Mouse (Mus musculus) myocyte (in vitro differentiated cells): ENCODE data around the gene Irf8. TPM values are rescaled to one million over a fixed set of nuclear protein-coding genes. Genes with fewer than 3 reads are reported as not detected.

Source experiments
- H3K27me3 ChIP-seq: one replicate; pipeline ENCODE4 v1.6.1; 2011; ENCODE audit not compliant: control insufficient read depth, insufficient read depth, insufficient read length
- H3K36me3 ChIP-seq: one replicate; pipeline ENCODE4 v1.6.1; 2011; ENCODE audit not compliant: control insufficient read depth, insufficient read depth
- H3K4me2 ChIP-seq: one replicate; pipeline ENCODE4 v1.6.1; 2011; ENCODE audit warnings: low read depth, control low read depth
- H3K4me3 ChIP-seq: one replicate; pipeline ENCODE4 v1.5.1; 2011; ENCODE audit warnings: mild to moderate bottlenecking, control low read depth, moderate library complexity
- H3K79me2 ChIP-seq: one replicate; pipeline ENCODE4 v1.6.1; 2011; ENCODE audit not compliant: control insufficient read depth, insufficient read depth
- H3ac ChIP-seq: one replicate; pipeline ENCODE4 v1.6.1; 2011; ENCODE audit not compliant: control insufficient read depth, insufficient read length
- CEBPB ChIP-seq: IDR thresholded peaks from 2 replicates; pipeline ENCODE4 v1.6.1; 2011; ENCODE audit warnings: mild to moderate bottlenecking, moderate library complexity; ENCODE audit not compliant: poor library complexity, insufficient read depth, severe bottlenecking
- E2F4 ChIP-seq: IDR thresholded peaks from one replicate; pipeline ENCODE4 v1.6.1; 2011; ENCODE audit warnings: mild to moderate bottlenecking, control low read depth, moderate library complexity; ENCODE audit not compliant: insufficient read depth
- MAX ChIP-seq: IDR thresholded peaks from one replicate; pipeline ENCODE4 v1.6.1; 2011; ENCODE audit warnings: low read depth, mild to moderate bottlenecking, control low read depth
- MYOD1 ChIP-seq, 3 experiments: IDR thresholded peaks; one replicate each; pipeline ENCODE4 v1.6.1; 2011; ENCODE audit warnings: control low read depth in 2 of 3, low read depth in 2 of 3, mild to moderate bottlenecking in 2 of 3, moderate library complexity in 1 of 3; ENCODE audit not compliant: insufficient read length in 2 of 3, control insufficient read depth in 1 of 3
- MYOG ChIP-seq, 3 experiments: IDR thresholded peaks; one replicate each; pipeline ENCODE4 v1.6.1; 2011; ENCODE audit warnings: control low read depth in 2 of 3, low read depth in 2 of 3, mild to moderate bottlenecking in 2 of 3; ENCODE audit not compliant: insufficient read length in 2 of 3, control insufficient read depth in 1 of 3, insufficient read depth in 1 of 3
- POLR2A ChIP-seq: IDR thresholded peaks from one replicate; pipeline ENCODE4 v1.6.1; 2011; ENCODE audit warnings: low read depth, mild to moderate bottlenecking, control low read depth, moderate library complexity; ENCODE audit not compliant: insufficient read length
- POLR2AphosphoS2 ChIP-seq: IDR thresholded peaks from one replicate; pipeline ENCODE4 v1.6.1; 2011; ENCODE audit warnings: low read depth, control low read depth; ENCODE audit not compliant: insufficient read length
- REST ChIP-seq: IDR thresholded peaks from one replicate; pipeline ENCODE4 v1.6.1; 2011; ENCODE audit warnings: mild to moderate bottlenecking, control low read depth, moderate library complexity; ENCODE audit not compliant: insufficient read depth, insufficient read length
- SRF ChIP-seq: IDR thresholded peaks from one replicate; pipeline ENCODE4 v1.6.1; 2011; ENCODE audit warnings: low read depth; ENCODE audit not compliant: control insufficient read depth, insufficient read length
- TCF12 ChIP-seq: IDR thresholded peaks from one replicate; pipeline ENCODE4 v1.6.1; 2011; ENCODE audit warnings: mild to moderate bottlenecking, control low read depth; ENCODE audit not compliant: poor library complexity, insufficient read depth, severe bottlenecking
- TCF3 ChIP-seq: IDR thresholded peaks from one replicate; pipeline ENCODE4 v1.6.1; 2011; ENCODE audit warnings: low read depth, control low read depth; ENCODE audit not compliant: insufficient read length
- USF1 ChIP-seq: IDR thresholded peaks from one replicate; pipeline ENCODE4 v1.6.1; 2011; ENCODE audit warnings: low read depth, mild to moderate bottlenecking, control low read depth, moderate library complexity
- polyA plus RNA-seq: library from polyadenylated mRNA; unstranded; fragments of >200 nt; fragmentation: generic; extraction: Trizol; gene quantifications from one replicate; pipeline ENCODE4 v1.2.1, GENCODE M21; 2012; ENCODE audit warnings: missing spikeins

The Irf8 gene
- polyA plus RNA-seq, 1 experiment: not detected

DNA sequence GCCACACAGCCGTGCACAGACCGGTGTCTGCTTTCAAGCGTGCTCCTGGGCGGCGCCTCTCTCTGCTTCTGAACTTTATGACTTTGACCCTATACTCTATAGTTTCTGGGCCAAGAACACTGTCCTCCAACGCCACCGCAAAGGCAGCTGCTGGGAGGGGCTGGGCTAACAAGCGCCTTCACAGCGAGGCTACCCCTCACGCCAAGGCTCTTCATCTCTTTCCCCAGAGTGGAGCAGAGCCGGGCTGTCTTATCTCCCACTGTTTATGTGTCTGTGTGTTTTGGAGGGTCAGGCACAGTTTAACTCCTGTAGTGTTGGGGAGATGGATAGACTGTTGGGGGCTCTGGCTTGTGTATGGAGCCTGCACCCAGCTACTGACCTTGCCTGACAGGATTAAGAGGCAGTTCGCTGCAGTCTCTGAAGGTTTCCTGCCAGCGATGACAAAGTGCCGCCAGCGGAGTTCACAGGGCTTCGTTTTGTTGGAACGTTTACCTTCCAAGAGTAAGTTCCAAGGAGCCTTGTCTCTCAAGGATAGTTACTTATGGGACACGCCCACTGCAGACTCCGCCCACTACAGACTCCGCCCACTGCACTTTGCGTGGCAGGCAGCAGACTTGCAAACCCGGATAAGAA lies 42.2 kb upstream of the Irf8 start:
- no peak overlapping the region for H3ac ChIP-seq
- H3K79me2 ChIP-seq: no peaks in the 10 kb centered on the region
- H3K36me3 ChIP-seq: no peaks in the 10 kb centered on the region
- TF ChIP-seq CEBPB: no peak
- no peak for TF ChIP-seq REST
- TF ChIP-seq TCF3: no peak
- TF ChIP-seq MYOD1 (IDR thresholded peaks at IDR 0.05; ENCODE audit: control insufficient read depth in 1 of 3, insufficient read length in 2 of 3, low read depth in 2 of 3): peak in 1 of 3 experiments; percentile 48
- TF ChIP-seq POLR2AphosphoS2: no peak
- TF ChIP-seq E2F4: no peak
- no peak for TF ChIP-seq MAX
- peak overlapping the region; percentile 24 for H3K4me2 ChIP-seq
- peaks cover 38% of the 10 kb centered on the region for H3K27me3 ChIP-seq
- H3K4me3 ChIP-seq: no peak overlapping the region

DNA sequence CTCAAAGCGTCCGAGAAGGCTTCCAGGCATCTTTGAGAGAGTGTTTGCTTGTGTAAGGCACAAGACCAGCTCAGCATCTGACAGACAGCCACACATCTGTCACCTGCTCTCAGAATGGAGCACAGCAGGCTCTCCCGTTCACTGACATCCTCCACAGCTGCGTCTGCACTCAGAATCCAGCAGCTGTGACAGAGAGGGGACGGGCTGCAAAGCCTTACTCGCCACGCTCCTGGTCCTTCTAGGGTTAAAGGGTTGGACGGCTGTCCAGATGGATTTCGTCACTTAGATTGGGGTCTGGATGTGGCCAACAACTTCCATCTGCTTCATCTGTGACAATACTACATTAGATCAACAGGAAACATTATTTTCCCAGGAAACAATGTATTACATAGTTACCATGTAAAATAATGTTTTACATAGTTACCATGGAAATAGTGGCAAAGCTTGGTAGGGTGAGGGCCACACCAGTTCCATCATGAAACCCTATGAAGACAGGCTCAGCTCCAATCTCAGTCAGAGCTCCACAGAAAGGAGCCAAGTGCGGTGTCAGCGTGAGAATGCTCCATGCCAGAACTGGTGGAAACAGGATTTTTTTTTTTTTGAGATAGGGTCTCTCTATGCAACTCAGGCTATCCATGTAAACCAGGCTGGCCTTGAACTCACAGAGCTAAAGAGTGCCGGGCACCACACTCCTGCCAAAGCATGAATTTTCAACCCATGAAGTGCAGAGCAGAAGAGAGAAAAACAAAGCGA lies 39.6 kb upstream of the Irf8 start:
- no peaks in the 10 kb centered on the region for H3K36me3 ChIP-seq
- H3K4me2 ChIP-seq: no peak overlapping the region
- H3K27me3 ChIP-seq: peaks cover 38% of the 10 kb centered on the region
- TF ChIP-seq E2F4 (no peak), POLR2AphosphoS2 (no peak), CEBPB (no peak), TCF3 (no peak), MYOD1 (IDR thresholded peaks at IDR 0.05; ENCODE audit: control insufficient read depth in 1 of 3, insufficient read length in 2 of 3, low read depth in 2 of 3) (no peak), MAX (no peak), MYOG (IDR thresholded peaks at IDR 0.05; ENCODE audit: control insufficient read depth in 1 of 3, insufficient read depth in 1 of 3, insufficient read length in 2 of 3, low read depth in 2 of 3) (no peak), SRF (no peak), POLR2A (no peak), TCF12 (no peak), REST (no peak), USF1 (no peak)
- H3K79me2 ChIP-seq: no peaks in the 10 kb centered on the region
- H3K4me3 ChIP-seq: no peak overlapping the region
- no peak overlapping the region for H3ac ChIP-seq

DNA sequence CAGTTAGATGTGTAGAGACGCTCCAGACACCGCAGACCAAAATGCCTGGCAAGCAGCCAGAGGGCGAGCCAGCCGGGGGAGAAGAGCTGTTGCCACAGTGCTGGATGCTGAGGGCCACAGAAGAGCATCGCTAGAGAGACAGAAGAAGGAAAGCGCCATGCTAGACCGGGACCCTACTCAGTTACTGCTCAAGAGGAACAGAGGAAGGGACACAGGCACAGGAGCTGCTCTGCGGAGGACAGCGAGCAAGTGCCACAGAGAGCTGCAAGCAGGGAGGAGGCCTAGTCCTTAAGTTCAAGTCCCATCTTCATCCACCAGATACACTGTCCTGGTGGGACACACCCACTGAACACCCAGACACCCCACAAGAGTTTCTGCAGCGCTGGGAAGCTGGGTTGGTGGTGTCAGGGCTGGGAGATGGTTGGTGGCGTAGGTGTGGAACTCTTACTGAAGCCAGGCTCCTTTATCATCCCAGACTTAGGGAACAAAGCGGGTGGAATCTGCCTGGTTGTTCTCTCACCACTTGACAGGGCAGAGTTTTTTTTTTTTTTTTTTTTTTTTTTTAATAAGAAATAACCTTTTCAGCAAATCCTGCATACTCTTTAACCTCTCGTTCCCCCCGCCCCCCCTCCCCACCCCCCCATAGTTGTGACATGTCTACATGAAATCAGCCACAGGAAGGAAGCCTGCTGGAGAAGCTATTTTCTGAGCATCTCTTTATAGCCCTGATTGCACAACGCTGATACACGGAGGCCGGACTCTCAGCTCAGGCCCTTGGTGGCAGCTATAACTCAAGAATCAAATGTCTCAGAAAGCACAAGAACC lies 38.8 kb upstream of the Irf8 start:
- Histone ChIP-seq H3ac (no peak overlapping the region), H3K36me3 (no peaks in the 10 kb centered on the region), H3K4me3 (no peak overlapping the region), H3K27me3 (peaks cover 45% of the 10 kb centered on the region), H3K79me2 (no peaks in the 10 kb centered on the region), H3K4me2 (no peak overlapping the region)
- TF ChIP-seq POLR2AphosphoS2: no peak
- no peak for TF ChIP-seq MYOG (IDR thresholded peaks at IDR 0.05; ENCODE audit: control insufficient read depth in 1 of 3, insufficient read depth in 1 of 3, insufficient read length in 2 of 3, low read depth in 2 of 3)
- TF ChIP-seq SRF: no peak
- TF ChIP-seq TCF3: no peak
- TF ChIP-seq REST: no peak
- no peak for TF ChIP-seq USF1
- TF ChIP-seq TCF12: no peak
- TF ChIP-seq MAX: no peak
- no peak for TF ChIP-seq POLR2A
- no peak for TF ChIP-seq E2F4
- no peak for TF ChIP-seq CEBPB
- TF ChIP-seq MYOD1 (IDR thresholded peaks at IDR 0.05; ENCODE audit: control insufficient read depth in 1 of 3, insufficient read length in 2 of 3, low read depth in 2 of 3): no peak

DNA sequence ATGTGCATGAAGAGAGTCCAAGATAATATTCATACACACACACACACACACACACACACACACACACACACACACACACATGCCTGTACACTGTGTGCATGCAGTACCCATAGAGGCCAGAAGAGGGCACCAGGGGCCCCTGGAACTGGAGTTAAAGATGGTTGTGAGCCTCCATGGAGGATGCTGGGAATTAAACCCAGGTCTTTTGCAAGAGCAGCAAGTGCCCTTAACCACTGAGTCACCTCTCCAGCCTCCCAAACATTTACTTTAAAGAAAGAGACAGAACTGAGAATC lies 38.2 kb upstream of the Irf8 start:
- Histone ChIP-seq H3K4me3 (no peak overlapping the region), H3K4me2 (no peak overlapping the region), H3K27me3 (peaks cover 50% of the 10 kb centered on the region), H3ac (no peak overlapping the region), H3K79me2 (no peaks in the 10 kb centered on the region), H3K36me3 (no peaks in the 10 kb centered on the region)
- TF ChIP-seq MAX (no peak), TCF12 (no peak), MYOG (IDR thresholded peaks at IDR 0.05; ENCODE audit: control insufficient read depth in 1 of 3, insufficient read depth in 1 of 3, insufficient read length in 2 of 3, low read depth in 2 of 3) (no peak), E2F4 (no peak), TCF3 (no peak), SRF (no peak), MYOD1 (IDR thresholded peaks at IDR 0.05; ENCODE audit: control insufficient read depth in 1 of 3, insufficient read length in 2 of 3, low read depth in 2 of 3) (no peak), CEBPB (no peak), USF1 (no peak), REST (no peak), POLR2A (no peak)
